33 mouse cellular contexts compared by ENCODE assay signal in the genomic region with DNA sequence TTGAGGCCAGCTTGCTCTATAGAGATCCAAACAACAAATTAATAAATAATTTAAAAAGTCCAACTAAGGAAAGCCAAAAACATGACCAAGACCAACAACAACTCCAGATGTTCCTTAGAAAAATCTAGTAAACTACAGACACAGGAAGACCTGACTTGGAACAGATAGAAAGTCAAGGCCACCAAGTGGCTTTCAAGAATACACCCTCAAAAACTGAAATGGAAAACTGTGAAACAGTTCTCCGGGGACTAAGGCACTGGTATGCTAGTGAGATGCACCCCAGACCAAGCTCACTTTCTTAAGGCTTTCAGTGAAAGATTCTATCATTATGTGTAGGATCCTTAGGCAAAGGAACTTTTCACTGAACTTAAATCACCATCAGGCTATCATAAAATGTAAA.
"Had no signal": no experiment of that assay in that cellular context is flagged by ENCODE, and none has a peak within 500 bp of the region (broad histone marks: within the 10 kb centered on the region; RNA-seq: fewer than 3 reads in every experiment).

No protein-coding gene starts in this region.

- H3K36me3 ChIP-seq: heart, embryonic 12.5 days; heart, embryonic 13.5 days; heart, embryonic 15.5 days; hindbrain, embryonic 15.5 days; intestine, embryonic 15.5 days; kidney, embryonic 15.5 days had no signal

- ATAC-seq: hindbrain, embryonic 16.5 days; hindbrain, postnatal 0 days; inflammation-experienced regulatory T-cells, adult 6 months; intestine, embryonic 15.5 days; intestine, embryonic 16.5 days; intestine, postnatal 0 days had no signal

- H3K4me3 ChIP-seq: heart, embryonic 10.5 days; heart, embryonic 12.5 days; heart, embryonic 13.5 days; heart, embryonic 15.5 days; hindbrain, embryonic 10.5 days; hindbrain, embryonic 12.5 days; hindbrain, embryonic 13.5 days; hindbrain, embryonic 15.5 days; intestine, embryonic 15.5 days; kidney, embryonic 15.5 days; layer of hippocampus, adult 2 months had no signal

- H3K27ac ChIP-seq: heart, embryonic 10.5 days; heart, embryonic 13.5 days; heart, embryonic 15.5 days; hindbrain, embryonic 10.5 days; hindbrain, embryonic 12.5 days; hindbrain, embryonic 13.5 days; hindbrain, embryonic 14.5 days; hindbrain, embryonic 15.5 days; hindbrain, postnatal 0 days; intestine, embryonic 15.5 days; kidney, embryonic 15.5 days; kidney, postnatal 0 days; layer of hippocampus, adult 2 months had no signal

- H3K9ac ChIP-seq: heart, embryonic 12.5 days; heart, embryonic 13.5 days; heart, embryonic 15.5 days; hindbrain, embryonic 12.5 days; hindbrain, embryonic 13.5 days; hindbrain, embryonic 14.5 days; hindbrain, embryonic 15.5 days; intestine, embryonic 15.5 days; kidney, embryonic 15.5 days had no signal

- H3K27me3 ChIP-seq: heart, embryonic 12.5 days; heart, embryonic 13.5 days; heart, embryonic 15.5 days; hindbrain, embryonic 12.5 days; hindbrain, embryonic 13.5 days; hindbrain, embryonic 15.5 days; intestine, embryonic 15.5 days; kidney, embryonic 15.5 days had no signal

- H3K4me2 ChIP-seq: heart, embryonic 11.5 days; heart, embryonic 12.5 days; heart, embryonic 13.5 days; heart, embryonic 15.5 days; hindbrain, embryonic 12.5 days; hindbrain, embryonic 13.5 days; hindbrain, embryonic 14.5 days; hindbrain, embryonic 15.5 days; intestine, embryonic 15.5 days; kidney, embryonic 15.5 days had no signal

- DNase-seq: heart, postnatal 10 days; heart, postnatal 14 days; heart, postnatal 36 days; heart, postnatal 4 days; kidney, adult 11 months; kidney, adult 18-20 months; kidney, adult 8-10 months; kidney, postnatal 10 days; kidney, postnatal 14 days; kidney, postnatal 25 days; kidney, postnatal 36 days; kidney, postnatal 4 days; layer of hippocampus, adult 9-11 months; layer of hippocampus, postnatal 36 days had no signal

- H3K9me3 ChIP-seq: heart, embryonic 10.5 days; heart, embryonic 12.5 days; heart, embryonic 13.5 days; heart, embryonic 15.5 days; hindbrain, embryonic 10.5 days; hindbrain, embryonic 12.5 days; hindbrain, embryonic 13.5 days; hindbrain, embryonic 15.5 days; intestine, embryonic 15.5 days; kidney, embryonic 15.5 days had no signal
